Mouse (Mus musculus) testis, postnatal 10 days (tissue): ENCODE measurements around the gene Daxx.
"Not testable (repeated sequence)": the region's sequence is repeated elsewhere in the genome, so short reads cannot be mapped to it uniquely, and the experiment has no call there.

Experiments used
- DNase-seq: peaks from one replicate; pipeline ENCODE4 v3.0.0; 2021; ENCODE audit warnings: low spot score

Gene Daxx

DNA sequence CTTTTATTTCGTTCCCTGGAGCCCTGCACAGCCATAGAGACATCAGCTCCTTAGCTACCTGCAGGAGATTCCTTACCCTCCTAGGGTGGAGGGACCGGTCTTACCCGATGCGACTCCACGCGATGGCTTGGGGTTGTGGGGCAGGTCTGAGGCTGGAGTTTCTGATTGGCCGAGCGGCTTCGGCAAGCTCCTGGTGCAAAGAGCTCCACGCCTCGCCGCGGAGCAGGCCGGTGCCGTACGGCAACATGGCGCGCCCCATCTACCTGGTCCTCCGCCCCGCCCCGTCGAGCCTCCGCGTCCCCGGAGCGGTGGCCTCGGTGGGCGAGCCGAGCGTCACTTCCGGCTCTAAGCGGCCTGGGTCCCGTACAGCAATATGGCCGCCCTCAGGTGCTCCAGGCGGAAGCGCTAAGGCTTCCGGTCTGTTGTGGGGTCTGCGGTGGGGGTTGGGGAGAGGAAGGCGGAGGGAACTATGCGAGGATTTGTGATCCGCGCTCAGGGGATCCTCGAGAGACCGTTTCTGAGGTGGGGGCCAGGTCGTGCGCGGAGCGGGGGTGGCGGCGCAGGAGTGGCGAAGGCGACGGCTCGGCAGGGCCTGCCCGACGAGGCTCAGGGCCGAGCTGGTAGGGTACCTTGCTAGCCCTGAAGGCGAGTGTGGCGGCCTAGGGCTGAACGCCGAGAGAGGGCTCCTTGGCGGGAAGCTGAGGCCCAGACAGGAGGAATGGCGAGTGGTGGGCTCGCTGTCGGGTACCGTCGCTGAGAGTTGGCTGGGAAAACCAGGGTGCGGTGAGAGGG lies at the start of gene Daxx:
Gene Daxx, plus strand, starts transcription at position 338 of the 792 bp plus-strand sequence.
- peak; percentile 99 for DNase-seq

DNA sequence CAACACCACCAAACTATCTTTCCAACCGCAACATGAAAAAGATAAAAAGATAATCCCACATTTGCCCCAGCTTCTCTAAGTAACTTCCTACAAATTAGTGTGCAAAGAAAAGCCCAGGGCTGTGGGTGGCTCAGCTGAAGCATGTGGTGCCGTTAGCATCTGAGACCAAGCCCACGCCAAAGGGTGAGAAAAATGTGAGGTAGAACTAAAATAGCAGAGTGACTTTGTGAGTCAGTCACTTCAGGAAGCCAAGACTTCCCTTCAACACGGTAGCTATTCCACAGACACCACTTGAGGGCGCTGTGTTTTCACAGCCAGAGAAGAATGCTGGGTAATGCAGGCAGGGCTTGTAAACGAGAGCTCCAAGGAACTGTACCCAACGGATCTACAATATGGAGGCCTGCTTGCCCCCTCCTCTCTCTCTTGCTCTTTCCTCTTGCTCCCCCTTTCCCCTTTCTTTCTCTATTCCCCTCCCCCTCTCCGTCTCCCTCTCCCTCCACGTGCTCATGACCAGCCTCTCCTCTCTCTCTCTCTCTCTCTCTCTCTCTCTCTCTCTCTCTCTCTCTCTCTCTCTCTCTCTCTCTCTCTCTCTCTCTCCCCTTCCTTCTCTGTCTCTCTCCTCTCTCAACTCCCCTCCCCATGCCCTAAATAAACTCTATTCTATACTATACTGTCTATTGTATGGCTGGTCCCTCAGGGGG lies 43.7 kb upstream of the Daxx start:
- peak; percentile 59 for DNase-seq

DNA sequence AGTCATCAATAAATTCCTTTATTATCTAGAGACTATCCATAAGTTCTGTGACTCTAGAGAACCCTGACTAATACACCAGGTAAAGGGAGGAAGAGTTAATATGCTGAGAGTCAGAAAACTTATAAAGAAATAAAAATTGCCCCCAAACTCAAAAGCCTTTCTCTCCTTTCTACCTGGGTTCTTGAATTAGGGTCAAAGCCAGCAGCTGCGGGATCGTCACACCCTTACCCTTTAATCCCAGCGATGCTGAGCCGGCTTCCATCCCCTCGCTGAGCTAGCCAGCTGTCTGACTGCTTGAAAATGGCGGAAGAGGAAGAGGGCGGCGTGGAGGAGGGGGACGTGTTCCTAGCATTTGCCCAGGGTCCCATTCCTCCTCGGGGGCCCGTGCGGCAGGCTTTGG lies 35.7 kb upstream of the Daxx start, which contains the start of gene Gm7029:
Gene Gm7029, plus strand, starts transcription at position 301 of the 400 bp plus-strand sequence.
- DNase-seq: not testable (repeated sequence)

DNA sequence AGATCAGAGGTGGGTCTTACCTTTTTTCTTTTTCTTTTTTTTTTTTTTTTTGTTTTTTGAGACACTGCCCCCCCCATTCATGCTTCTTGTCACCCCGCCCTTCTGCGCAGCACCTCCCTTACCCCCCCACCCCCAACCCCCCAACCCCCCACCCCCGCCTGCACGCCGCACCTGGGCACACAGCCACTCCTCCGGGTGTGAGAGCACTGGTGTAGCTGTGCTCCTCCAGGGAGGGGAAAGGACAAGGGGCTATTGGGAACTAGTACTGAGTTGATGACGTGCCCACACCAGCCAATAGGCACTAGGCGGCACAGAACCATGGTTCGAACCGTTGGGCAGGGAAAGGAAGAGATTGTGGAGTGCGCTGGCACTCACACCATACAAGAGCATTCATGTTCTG lies 34.8 kb upstream of the Daxx start:
- no peak for DNase-seq

DNA sequence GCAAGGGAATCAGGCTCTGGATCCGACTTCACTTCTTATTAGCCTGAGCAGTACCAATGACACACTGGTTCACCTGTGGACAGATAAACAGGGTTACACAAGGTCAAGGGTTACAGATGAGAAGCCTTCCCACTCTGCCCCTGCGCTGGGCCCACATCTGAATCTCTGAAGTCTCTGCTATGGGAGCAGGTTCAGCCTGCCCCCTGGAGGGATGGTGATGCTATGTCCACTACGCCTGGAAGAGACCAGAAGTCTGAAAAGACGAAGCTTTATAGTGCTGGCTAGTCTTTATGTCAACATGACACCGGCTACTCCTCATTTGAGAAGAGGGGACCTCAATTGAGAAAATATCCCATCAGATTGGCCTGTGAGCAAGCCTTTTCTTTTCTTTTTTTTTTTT lies 33.4 kb upstream of the Daxx start:
- DNase-seq: not testable (repeated sequence)

DNA sequence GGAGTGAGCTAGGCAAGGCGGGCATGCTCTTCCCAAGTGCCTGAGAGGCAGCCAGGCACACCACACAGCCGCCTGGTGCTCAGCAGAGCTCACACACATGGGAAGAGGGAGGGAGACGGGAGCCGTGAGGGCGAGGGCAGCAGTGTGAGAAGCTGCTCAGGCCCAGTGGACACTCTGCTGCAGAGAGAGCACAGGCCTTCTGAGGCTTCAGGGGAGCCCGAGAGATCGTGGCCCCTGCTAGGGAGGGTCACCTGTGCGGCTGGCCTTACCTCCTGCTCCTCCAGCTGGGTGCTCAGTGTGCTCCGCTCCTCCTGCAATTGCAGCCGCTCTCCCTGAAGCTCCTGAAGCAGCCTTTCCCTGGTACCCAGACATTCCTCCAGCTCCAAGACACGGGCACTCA lies 24.9 kb upstream of the Daxx start:
- not testable (repeated sequence) for DNase-seq

DNA sequence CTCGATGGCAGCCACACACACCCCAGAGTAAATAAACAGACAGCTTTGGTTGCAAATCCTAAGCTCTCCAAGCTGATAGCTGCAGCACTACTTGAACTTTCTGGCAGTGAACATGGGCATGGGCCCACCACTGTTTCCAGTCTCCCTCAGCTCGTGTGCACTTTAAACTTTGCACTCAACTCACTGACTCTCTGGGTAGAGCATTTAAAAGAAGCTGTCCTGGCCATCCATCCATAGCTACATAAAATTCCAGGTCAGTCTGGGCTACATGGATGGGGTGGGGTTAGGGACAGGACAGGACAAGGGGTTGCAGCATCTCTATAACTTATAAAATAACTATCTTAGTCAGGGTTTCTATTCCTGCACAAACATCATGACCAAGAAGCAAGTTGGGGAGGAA lies 21.4 kb upstream of the Daxx start:
- DNase-seq: not testable (repeated sequence)

DNA sequence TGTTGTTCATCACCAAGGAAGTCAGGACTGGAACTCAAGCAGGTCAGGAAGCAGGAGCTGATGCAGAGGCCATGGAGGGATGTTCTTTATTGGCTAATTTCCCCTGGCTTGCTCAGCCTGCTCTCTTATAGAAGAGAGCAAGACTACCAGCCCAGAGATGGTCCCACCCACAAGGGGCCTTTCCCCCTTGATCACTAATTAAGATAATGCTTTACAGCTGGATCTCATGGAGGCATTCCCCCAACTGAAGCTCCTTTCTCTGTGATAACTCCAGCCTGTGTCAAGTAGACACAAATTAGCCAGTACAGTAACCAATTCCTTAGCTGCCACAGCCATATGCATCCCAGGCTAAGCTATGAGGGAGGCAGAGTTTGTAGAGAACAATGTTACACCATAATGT lies 21.0 kb upstream of the Daxx start:
- DNase-seq: not testable (repeated sequence)

DNA sequence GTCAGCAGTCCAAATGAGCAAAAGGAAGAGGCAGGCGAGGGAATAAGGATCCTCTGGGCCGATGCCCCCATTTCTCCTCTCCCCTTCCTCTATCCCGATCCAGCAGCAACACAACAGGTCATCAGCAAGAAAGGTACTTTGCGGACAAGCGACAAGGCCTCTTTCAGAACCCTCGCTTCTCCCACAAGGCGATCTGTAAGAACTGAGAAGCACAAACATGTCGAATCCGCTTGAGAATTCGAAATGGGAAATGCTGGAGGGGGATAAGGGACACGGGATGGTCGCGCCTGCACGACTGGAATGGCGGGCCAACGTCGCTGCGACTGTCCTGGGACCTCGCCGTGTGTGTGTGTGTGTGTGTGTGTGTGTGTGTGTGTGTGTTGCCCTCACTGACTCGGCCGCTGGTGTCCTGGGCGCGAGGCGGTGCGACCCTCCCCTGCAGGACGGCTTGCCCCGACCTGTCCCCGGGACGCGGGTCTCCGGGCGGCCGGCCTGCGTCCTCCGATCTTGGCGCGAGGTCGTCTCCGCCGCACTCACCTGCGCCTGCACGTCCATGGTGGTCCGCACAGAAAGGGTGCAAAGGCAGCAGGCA lies 19.2 kb upstream of the Daxx start:
- DNase-seq: not testable (repeated sequence)

DNA sequence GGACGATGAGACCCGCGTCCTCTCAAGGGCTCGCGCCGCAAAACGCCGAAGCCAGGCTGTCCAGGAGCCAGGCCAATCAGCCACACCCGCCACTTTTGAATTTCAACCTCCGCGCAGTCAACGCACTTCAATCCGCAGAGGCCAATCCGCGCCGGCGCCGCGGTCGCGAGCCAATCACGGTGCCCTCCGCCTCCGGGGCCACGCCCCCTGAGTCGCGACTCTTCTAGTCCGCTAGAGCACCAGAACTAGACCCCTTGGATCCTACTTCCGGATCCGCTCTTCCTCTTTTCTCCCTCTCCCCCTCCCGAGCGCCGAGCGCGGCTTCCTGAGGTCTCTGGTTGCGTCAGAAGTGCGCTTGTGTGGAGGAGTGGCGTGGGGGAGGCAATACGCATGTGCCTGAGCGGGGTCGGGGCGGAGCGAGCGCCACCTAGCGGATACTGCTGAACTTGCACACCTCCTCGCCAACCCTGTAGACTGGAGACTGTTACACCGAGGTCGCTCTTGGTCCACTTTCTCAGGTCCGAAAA lies 18.6 kb upstream of the Daxx start, which contains the start of gene Kifc1:
Gene Kifc1, minus strand, starts transcription at position 129 of the 527 bp plus-strand sequence.
- DNase-seq: peak; percentile 99

DNA sequence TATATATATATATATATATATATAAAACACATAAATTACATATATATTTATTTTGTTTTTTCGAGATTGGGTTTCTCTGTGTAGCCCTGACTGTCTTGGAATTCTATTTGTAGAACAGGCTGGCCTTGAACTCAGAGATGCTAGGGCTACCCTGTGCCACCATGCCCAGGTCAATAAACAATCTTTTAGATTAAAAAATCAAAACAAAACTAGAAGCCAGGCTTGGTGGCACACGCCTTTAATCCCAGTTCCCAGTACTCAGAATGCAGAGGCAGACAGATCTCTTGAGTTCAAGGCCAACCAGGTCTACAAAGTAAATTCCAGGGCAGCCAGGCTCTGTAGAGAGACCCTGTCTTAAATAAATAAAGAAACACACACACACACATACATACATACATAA lies 17.9 kb upstream of the Daxx start:
- DNase-seq: no peak

DNA sequence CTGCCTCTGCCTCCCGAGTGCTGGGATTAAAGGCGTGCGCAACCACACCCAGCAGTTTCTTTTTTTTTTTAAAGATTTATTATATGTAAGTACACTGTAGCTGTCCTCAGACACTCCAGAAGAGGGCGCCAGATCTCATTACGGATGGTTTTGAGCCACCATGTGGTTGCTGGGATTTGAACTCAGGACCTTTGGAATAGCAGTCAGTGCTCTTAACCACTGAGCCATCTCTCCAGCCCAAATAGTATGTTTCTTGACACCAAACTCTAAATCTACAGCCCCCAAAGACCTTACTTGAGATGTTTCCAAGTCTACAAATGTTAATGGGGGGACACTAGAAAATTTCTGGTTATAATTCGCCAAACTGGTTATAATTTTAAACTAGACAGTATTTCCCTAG lies 17.3 kb upstream of the Daxx start:
- DNase-seq: not testable (repeated sequence)

DNA sequence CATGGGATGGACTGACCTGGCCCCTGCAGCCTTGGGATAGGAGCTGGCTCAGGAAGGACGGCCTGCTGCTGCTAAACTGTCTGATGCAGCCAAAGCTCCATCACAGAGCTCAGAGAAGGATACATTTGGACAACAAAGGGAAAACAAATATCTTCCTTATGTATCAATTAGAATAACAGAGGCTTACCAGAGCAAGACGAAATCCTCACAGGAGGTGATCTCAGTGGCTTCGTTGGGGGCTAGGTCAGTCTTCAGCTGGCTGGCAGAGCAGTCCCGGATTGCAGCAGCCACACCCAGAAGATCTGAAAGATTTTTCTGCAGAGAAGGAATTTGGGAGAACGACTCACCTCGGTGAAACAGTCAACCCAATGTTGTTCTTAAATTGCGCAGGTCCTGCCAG lies 16.8 kb upstream of the Daxx start:
- DNase-seq: no peak

DNA sequence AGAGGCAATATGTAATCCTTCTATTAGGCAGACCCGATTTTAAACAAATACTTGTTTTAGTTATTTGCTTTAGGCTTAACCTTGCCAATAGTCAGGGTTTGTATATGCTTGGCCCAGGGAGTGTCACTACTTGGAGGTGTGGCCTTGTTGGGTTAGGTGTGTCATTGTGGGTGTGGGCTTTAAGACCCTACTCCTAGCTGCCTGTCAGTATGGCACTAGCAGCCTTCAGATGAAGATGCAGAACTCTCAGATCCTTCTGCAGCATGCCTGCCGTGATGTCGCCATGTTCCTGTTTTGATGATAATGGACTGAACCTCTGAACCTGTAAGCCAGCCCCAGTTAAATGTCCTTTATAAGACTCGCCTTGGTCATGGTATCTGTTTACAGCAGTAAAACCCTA lies 16.2 kb upstream of the Daxx start:
- DNase-seq: not testable (repeated sequence)

DNA sequence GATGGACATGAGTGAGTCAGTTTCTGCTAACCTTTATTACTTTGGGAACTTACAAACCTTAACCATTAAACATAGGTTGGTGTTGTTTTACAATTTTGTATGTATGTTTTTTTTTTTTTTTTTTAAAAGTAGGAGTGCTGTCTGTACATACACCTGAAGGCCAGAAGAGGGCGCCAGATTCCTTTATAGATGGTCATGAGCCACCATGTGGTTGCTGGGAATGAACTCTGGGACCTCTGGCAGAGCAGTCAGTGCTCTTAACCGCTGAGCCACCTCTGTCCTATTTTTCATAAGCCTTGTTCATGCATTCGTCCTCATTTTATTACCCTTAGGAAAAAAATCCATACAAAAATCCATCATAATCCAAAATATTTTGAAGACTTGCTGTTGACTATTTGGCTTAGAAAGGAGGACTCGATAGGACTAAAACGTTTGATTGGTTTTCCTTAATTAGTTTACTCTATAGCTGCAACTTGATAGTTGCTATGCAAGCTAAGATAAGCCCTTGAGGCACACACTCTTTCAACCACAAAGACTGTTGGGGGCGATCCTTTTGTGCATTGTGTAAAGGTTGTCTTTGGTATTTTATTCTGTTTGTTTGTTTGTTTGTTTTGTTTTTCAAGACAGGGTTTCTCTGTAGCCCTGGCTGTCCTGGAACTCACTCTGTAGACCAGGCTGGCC lies 12.0 kb upstream of the Daxx start:
- peak; percentile 68 for DNase-seq

DNA sequence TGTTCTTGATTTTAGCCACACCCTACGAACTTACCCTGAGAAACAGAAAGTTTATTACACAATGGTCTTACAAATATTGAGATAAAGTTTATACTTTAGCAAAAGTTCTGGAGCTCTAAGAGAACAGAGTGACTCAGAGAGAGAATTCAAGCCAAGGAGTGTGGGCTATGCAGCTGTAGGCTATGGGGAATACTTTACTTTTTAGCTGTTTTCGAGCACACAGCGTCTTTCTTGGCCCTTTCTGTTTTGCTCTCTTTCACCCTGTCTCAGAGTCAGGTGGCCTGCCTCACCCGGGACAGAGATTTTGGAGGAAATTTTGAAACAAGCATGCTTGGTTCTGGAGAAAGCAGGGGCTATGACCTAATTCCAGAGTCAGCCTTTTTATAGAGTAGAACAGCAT lies 11.0 kb upstream of the Daxx start:
- not testable (repeated sequence) for DNase-seq

DNA sequence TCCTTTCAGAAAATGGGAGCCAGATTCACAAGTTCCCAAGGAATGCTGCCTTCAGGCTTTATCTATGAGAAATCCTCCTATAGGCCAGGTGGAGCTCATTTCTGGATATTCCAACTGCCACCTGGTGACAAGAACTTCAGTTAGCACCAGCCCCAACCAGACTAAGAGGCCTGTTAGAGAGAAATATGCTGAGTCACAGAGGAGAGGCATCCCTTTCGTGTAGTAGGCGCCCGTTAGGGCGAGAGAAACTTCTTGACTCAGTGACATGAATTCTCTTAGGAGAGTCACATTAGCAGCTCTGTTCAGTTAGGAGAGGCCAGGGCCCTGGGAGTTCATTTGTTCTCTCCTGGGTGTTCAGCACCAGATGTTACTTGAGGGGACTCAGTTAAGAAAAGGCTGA lies 9.6 kb upstream of the Daxx start:
- DNase-seq: no peak

DNA sequence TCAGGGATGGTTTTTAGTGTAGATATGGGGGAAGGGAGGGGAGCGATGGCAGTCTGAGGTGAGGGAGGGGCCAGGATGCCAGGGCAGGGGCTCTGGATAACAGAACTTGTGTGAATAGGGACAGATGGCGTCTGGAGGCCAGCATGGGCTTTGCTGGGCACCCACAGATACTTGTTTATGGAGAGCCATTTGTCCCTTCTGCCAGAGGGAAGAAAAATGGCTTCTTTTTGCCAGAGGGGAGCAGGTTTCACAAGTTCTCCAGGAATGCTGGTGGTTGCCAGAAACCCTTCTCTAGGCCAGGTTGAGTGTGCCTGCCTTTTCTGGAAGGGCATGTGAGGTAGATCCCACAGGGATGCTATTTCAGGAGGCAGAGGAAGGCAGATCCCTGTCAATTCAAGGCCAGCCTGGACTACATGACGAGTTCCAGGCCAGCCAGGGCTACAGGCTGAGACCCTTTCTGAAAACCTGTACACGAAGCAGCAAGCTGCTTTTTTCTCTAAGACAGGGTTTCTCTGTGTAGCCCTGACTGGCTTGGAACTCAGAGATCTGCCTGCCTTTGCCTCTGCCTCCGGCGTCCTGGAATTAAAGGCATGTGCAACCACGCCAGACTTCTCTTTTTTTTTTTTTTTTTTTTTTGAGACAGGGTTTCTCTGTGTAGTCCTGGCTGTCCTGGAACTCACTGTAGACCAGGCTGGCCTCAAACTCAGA lies 8.8 kb upstream of the Daxx start:
- DNase-seq: no peak

DNA sequence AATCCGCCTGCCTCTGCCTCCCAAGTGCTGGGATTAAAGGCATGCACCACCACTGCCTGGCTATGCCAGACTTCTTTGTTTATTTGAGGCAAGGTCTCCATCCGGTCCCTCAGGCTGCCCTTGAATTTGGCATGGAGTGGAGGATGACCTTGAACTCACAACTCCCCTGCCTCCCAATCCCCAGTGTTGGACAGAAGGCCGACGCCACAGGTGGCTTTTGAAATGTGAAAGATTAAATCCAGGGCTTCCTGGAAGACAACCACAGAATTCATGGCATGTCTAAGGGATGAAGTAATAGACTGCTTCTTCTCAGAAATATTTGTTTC lies 8.3 kb upstream of the Daxx start:
- no peak for DNase-seq

DNA sequence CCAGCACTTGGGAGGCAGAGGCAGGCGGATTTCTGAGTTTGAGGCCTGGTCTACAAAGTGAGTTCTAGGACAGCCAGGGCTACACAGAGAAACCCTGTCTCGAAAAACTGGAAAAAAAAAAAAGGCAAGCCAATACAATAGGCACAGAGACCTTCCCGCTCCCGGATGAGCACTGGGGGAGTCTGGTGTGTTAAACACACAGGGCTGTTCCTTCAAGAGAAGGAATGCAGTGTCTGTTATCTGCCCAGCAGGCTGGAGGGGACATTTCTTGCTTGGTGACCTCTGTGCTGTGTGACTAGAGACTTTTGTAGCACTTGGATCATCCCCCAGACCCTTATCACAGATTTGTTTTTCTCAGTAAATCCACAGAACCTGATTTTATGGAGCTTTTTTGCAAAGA lies 7.6 kb upstream of the Daxx start:
- no peak for DNase-seq

DNA sequence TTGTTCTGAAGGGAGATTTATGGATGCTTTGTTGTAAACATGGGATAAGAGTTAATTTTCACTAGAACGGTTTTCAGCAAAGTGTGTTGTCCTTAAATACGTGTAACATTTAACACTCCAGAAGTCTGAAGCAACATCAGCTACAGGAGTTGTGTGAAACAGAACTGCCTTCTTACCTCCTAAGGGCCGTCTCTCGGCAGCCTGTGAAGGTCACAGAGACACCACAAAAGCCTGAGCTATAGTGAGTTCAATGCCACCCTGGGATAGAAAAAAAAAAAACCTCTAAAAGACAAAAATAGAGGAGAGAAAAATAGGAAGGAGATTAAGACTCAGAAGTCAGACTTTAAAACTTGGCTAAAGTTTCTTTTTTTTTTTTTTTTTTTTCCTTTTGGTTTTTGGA lies 7.1 kb upstream of the Daxx start:
- DNase-seq: no peak

DNA sequence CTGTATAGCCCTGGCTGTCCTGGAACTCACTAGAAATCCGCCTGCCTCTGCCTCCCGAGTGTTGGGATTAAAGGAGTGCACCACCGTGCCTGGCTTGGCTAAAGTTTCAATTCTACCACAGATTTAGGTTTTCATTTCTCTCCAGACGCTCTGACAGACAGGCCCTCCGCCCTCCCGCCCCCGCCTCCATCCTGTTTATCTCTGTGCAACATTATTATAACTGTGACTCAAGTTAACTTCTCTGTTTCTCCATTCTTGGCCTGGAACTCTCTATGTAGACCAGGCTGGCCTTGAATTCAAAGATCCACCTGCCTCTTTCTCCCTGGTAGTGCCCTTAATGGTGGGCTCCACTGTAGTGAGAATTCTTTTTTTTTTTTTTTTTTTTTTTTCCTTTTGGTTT lies 6.7 kb upstream of the Daxx start:
- no peak for DNase-seq
